Mouse (Mus musculus): ENCODE data around the gene Armc9. TPM values are rescaled to one million over a fixed set of nuclear protein-coding genes. Genes with fewer than 3 reads are reported as not detected.

Armc9 gene
- total and polyA plus RNA-seq, 3 experiments, result 10.9 to 15.5 (median 15.1) TPM

- no peaks in the 10 kb centered on the region for H3K36me3 ChIP-seq (replicated peaks in 1 of 2; ENCODE audit: control insufficient read depth in 1 of 2, insufficient read depth in 1 of 2, low read length in 1 of 2)
- H3K27ac ChIP-seq (ENCODE audit: insufficient read depth, low read depth), result no peak overlapping the region
- H3K79me2 ChIP-seq (replicated peaks; ENCODE audit: control insufficient read depth, extremely low read depth, insufficient read depth, poor library complexity, severe bottlenecking), result no peaks in the 10 kb centered on the region
- TF ChIP-seq UBTF (IDR thresholded peaks at IDR 0.05; ENCODE audit: low read depth, low read length), result no peak
- TF ChIP-seq HCFC1 (IDR thresholded peaks at IDR 0.05; ENCODE audit: low read depth, low read length), result no peak
- TF ChIP-seq RAD21 (IDR thresholded peaks at IDR 0.05; ENCODE audit: low read depth, low read length), result no peak
- no peak for TF ChIP-seq ZNF384 (IDR thresholded peaks at IDR 0.05; ENCODE audit: low read depth, low read length)
- no peak for TF ChIP-seq USF2 (conservative IDR thresholded peaks at IDR 0.05; ENCODE audit: low read depth, low read length)
- TF ChIP-seq EP300 (IDR thresholded peaks at IDR 0.05; ENCODE audit: low read length), result no peak
- TF ChIP-seq USF1 (IDR thresholded peaks at IDR 0.05; ENCODE audit: low read depth, low read length), result no peak
- TF ChIP-seq MXI1 (IDR thresholded peaks at IDR 0.05; ENCODE audit: low read depth, low read length), result no peak
- TF ChIP-seq SMC3 (IDR thresholded peaks at IDR 0.05; ENCODE audit: low read depth, low read length), result no peak
- TF ChIP-seq MYC (IDR thresholded peaks at IDR 0.05; ENCODE audit: low read depth, low read length), result no peak
- TF ChIP-seq JUN (IDR thresholded peaks at IDR 0.05; ENCODE audit: insufficient read depth, low read depth, low read length), result no peak
- TF ChIP-seq IRF4 (IDR thresholded peaks at IDR 0.05; ENCODE audit: low read depth, low read length), result no peak
- no peak for TF ChIP-seq TCF12 (IDR thresholded peaks at IDR 0.05; ENCODE audit: low read depth, low read length)
- TF ChIP-seq ZC3H11A (IDR thresholded peaks at IDR 0.05; ENCODE audit: low read depth, low read length), result no peak
- TF ChIP-seq ETS1 (conservative IDR thresholded peaks at IDR 0.05; ENCODE audit: low read depth, low read length), result no peak
- TF ChIP-seq MAX (IDR thresholded peaks at IDR 0.05; ENCODE audit: low read length), result no peak
- TF ChIP-seq PAX5 (IDR thresholded peaks at IDR 0.05; ENCODE audit: low read length), result no peak
- no peak for TF ChIP-seq ZMIZ1 (IDR thresholded peaks at IDR 0.05; ENCODE audit: low read depth, low read length)
- no peak for TF ChIP-seq JUND (conservative IDR thresholded peaks at IDR 0.05; ENCODE audit: low read depth, low read length)
- TF ChIP-seq MAZ (IDR thresholded peaks at IDR 0.05; ENCODE audit: low read depth, low read length), result no peak
- dilution Hi-C loops (cut with MboI; ENCODE audit: extremely low pct_ligation_motif_present, extremely low pct_unique_long_range_greater_than_20kb, low sequenced_read_pairs) (no loop called here), in situ Hi-C loops (cut with MboI; ENCODE audit: low pct_ligation_motif_present, low pct_unique_long_range_greater_than_20kb, low sequenced_read_pairs) (no loop called here)
- H3K9me3 ChIP-seq (replicated peaks; ENCODE audit: low read length), result peaks cover 4% of the 10 kb centered on the region
- peaks cover 3 to 11% of the 10 kb centered on the region in 2 experiments; a peak in 2 of 4 replicates for H3K4me1 ChIP-seq (ENCODE audit: control insufficient read depth in 1 of 2, insufficient read depth in 2 of 2)
- no peak overlapping the region for H3K9ac ChIP-seq (ENCODE audit: insufficient read depth, low read depth)
- H3K4me3 ChIP-seq (replicated peaks in 1 of 3; ENCODE audit: low read depth in 2 of 3, low read length in 2 of 3, poor library complexity in 1 of 3), result no peak overlapping the region
- H3K27me3 ChIP-seq (replicated peaks), result no peaks in the 10 kb centered on the region
- DNase-seq (ENCODE audit: extremely low read depth), result no peak
- H3K4me2 ChIP-seq (ENCODE audit: insufficient read depth, low read depth, poor library complexity, severe bottlenecking), result peak overlapping the region; percentile 25; the same call in 1 of the 2 replicates
Measured at GRCm38 (mm10) chr1:86277055-86277454, 122.5 kb downstream of the Armc9 start.

DNA sequence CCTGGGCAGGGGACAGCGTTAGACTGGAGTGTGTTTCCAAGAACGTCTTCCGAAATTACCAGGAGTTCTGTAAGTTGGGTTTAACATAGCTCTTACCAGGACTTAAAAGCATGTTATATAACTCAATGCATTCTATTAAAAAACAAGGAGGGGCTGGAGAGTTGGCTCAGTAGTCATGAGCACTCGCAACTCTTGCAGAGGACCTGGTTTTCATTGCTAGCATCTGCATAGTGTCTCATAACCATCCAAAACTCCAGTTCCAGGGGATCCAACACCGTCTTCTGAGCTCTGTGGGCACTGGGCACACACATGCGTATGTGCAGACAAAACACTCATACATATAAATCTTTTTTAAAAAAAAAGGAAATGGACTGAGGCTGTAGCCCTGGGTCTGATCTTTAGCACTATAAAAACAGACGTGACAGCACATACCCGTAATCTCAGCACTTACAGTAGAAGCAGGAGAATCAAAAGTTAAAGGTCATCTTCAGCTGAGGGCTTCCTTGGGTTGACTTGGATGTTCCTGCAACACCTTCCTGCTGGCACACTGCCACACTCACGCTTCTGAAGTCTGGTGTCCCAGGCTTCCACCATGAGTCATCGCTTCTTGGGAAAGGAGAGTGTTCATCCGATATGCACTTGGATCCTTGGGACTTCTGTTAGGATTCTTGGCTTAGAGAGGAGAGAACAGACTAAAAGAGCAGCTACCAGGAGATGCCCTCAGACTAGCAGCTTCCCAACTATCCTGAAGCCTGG lies 127.4 kb downstream of the Armc9 start:
- DNase-seq (ENCODE audit: extremely low read depth), result no peak
- Histone ChIP-seq H3K79me2 (replicated peaks; ENCODE audit: control insufficient read depth, extremely low read depth, insufficient read depth, poor library complexity, severe bottlenecking) (no peaks in the 10 kb centered on the region), H3K4me2 (ENCODE audit: insufficient read depth, low read depth, poor library complexity, severe bottlenecking) (no peak overlapping the region), H3K9ac (ENCODE audit: insufficient read depth, low read depth) (no peak overlapping the region), H3K4me3 (replicated peaks in 1 of 3; ENCODE audit: low read depth in 2 of 3, low read length in 2 of 3, poor library complexity in 1 of 3) (no peak overlapping the region), H3K36me3 (replicated peaks in 1 of 2; ENCODE audit: control insufficient read depth in 1 of 2, insufficient read depth in 1 of 2, low read length in 1 of 2) (no peaks in the 10 kb centered on the region), H3K27ac (ENCODE audit: insufficient read depth, low read depth) (no peak overlapping the region), H3K4me1 (ENCODE audit: control insufficient read depth in 1 of 2, insufficient read depth in 2 of 2) (peaks cover 3 to 14% of the 10 kb centered on the region in 2 experiments; a peak in 2 of 4 replicates), H3K9me3 (replicated peaks; ENCODE audit: low read length) (peaks cover 4% of the 10 kb centered on the region), H3K27me3 (replicated peaks) (no peaks in the 10 kb centered on the region)
- dilution Hi-C loops (cut with MboI; ENCODE audit: extremely low pct_ligation_motif_present, extremely low pct_unique_long_range_greater_than_20kb, low sequenced_read_pairs), result no loop called here
- in situ Hi-C loops (cut with MboI; ENCODE audit: low pct_ligation_motif_present, low pct_unique_long_range_greater_than_20kb, low sequenced_read_pairs), result no loop called here
- TF ChIP-seq RAD21 (IDR thresholded peaks at IDR 0.05; ENCODE audit: low read depth, low read length) (no peak), IRF4 (IDR thresholded peaks at IDR 0.05; ENCODE audit: low read depth, low read length) (no peak)

Measured in CH12.LX (cell line).